Mouse (Mus musculus) lung, adult 2 months (tissue): ENCODE measurements around the gene Ntm.

Experiments used
- CTCF ChIP-seq: fragments of 200-500 bp; IDR thresholded peaks from 2 replicates; pipeline ENCODE4 v1.5.1; 2011; ENCODE audit warnings: mild to moderate bottlenecking, low read length, control low read depth; ENCODE audit not compliant: insufficient read depth
- POLR2A ChIP-seq: fragments of 200-500 bp; IDR thresholded peaks from 2 replicates; pipeline ENCODE4 v1.6.1; 2011; ENCODE audit warnings: low read depth, mild to moderate bottlenecking, control low read depth, low read length, borderline replicate concordance; ENCODE audit errors: extremely low read depth

GRCm38 (mm10) chr9:29357796-29358195, 605.1 kb downstream of the Ntm start:
- no peak for TF ChIP-seq POLR2A
- no peak for TF ChIP-seq CTCF
